Mouse (Mus musculus) skeletal muscle tissue, adult 2 months (tissue): Measurements from ENCODE around the gene Ms4a7.
A peak's percentile ranks its signal among the peaks of the same experiment; 100 is the strongest.
"Not testable (repeated sequence)": the region's sequence is repeated elsewhere in the genome, so short reads cannot be mapped to it uniquely, and the experiment has no call there.

Source experiments
- DNase-seq: peaks from one replicate; pipeline ENCODE4 v3.0.0-alpha.2; 2012; ENCODE audit warnings: low read depth, low spot score

The Ms4a7 gene

GRCm38 (mm10) chr19:11335932-11336331 lies at the start of gene Ms4a7:
Ms4a7 (minus strand) TSS chr19:11336146.
- peak; percentile 38 for DNase-seq

GRCm38 (mm10) chr19:11376399-11376798 lies 40.5 kb upstream of the Ms4a7 start:
- DNase-seq = no peak

GRCm38 (mm10) chr19:11375273-11375672 lies 39.3 kb upstream of the Ms4a7 start, which contains the start of gene Ms4a4a:
Ms4a4a (plus strand) TSS chr19:11375523.
- DNase-seq = no peak

GRCm38 (mm10) chr19:11371181-11371580 lies 35.2 kb upstream of the Ms4a7 start:
- no peak for DNase-seq

- DNase-seq = no peak
These were observed 32.4 kb upstream of the Ms4a7 start for GRCm38 (mm10) chr19:11368310-11368709.

- DNase-seq = no peak
These were observed 26.1 kb upstream of the Ms4a7 start for GRCm38 (mm10) chr19:11362002-11362401.

- no peak for DNase-seq
These were observed 24.2 kb upstream of the Ms4a7 start for GRCm38 (mm10) chr19:11360106-11360505.

- no peak for DNase-seq
These were observed 19.8 kb upstream of the Ms4a7 start for GRCm38 (mm10) chr19:11355730-11356129.

- DNase-seq = no peak
These were observed 15.9 kb upstream of the Ms4a7 start for GRCm38 (mm10) chr19:11351878-11352277.

GRCm38 (mm10) chr19:11349698-11350481 lies 13.9 kb upstream of the Ms4a7 start:
- peak; percentile 27 for DNase-seq

GRCm38 (mm10) chr19:11343992-11344391 lies 8.0 kb upstream of the Ms4a7 start:
- no peak for DNase-seq

GRCm38 (mm10) chr19:11343147-11343546 lies 7.2 kb upstream of the Ms4a7 start:
- no peak for DNase-seq

- peak; percentile 13 for DNase-seq
These were observed 14.8 kb downstream of the Ms4a7 start for GRCm38 (mm10) chr19:11321123-11321522.

GRCm38 (mm10) chr19:11316786-11317185 lies 19.2 kb downstream of the Ms4a7 start:
- no peak for DNase-seq

- no peak for DNase-seq
These were observed 21.6 kb downstream of the Ms4a7 start, which contains the start of gene Ms4a14 for GRCm38 (mm10) chr19:11314354-11314753. Ms4a14 (minus strand) TSS chr19:11314454.

- no peak for DNase-seq
These were observed 27.1 kb downstream of the Ms4a7 start for GRCm38 (mm10) chr19:11308888-11309287.

GRCm38 (mm10) chr19:11299529-11299928 lies 36.4 kb downstream of the Ms4a7 start:
- not testable (repeated sequence) for DNase-seq

GRCm38 (mm10) chr19:11298939-11299338 lies 37.0 kb downstream of the Ms4a7 start:
- DNase-seq = no peak

GRCm38 (mm10) chr19:11293616-11294015 lies 42.3 kb downstream of the Ms4a7 start:
- DNase-seq = not testable (repeated sequence)

GRCm38 (mm10) chr19:11292990-11293389 lies 43.0 kb downstream of the Ms4a7 start:
- DNase-seq = no peak

- DNase-seq = no peak
These were observed 52.2 kb downstream of the Ms4a7 start, which contains the start of gene Ms4a5 for GRCm38 (mm10) chr19:11283773-11284172. Ms4a5 (minus strand) TSS chr19:11283873.

- no peak for DNase-seq
These were observed 55.7 kb downstream of the Ms4a7 start for GRCm38 (mm10) chr19:11280223-11280622.

GRCm38 (mm10) chr19:11276431-11276830 lies 59.5 kb downstream of the Ms4a7 start:
- no peak for DNase-seq
